Mouse (Mus musculus) C2C12 (cell line): ENCODE measurements around the gene Plpp7. TPM values are rescaled to one million over a fixed set of nuclear protein-coding genes. Genes with fewer than 3 reads are reported as not detected.

ENCODE experiments used
- H3K27me3 ChIP-seq: one replicate; pipeline ENCODE4 v1.6.1; 2011; ENCODE audit not compliant: control insufficient read depth, insufficient read depth, insufficient read length
- H3K36me3 ChIP-seq: one replicate; pipeline ENCODE4 v1.6.1; 2011; ENCODE audit not compliant: control insufficient read depth, insufficient read depth
- H3K4me3 ChIP-seq: one replicate; pipeline ENCODE4 v1.5.1; 2011; ENCODE audit warnings: mild to moderate bottlenecking, control low read depth; ENCODE audit not compliant: poor library complexity, insufficient read depth, severe bottlenecking
- H3K79me2 ChIP-seq: one replicate; pipeline ENCODE4 v1.6.1; 2011; ENCODE audit not compliant: control insufficient read depth, insufficient read depth
- H3K79me3 ChIP-seq: one replicate; pipeline ENCODE4 v1.6.1; 2011; ENCODE audit warnings: low read depth, control low read depth
- H3ac ChIP-seq: one replicate; pipeline ENCODE3; 2011; ENCODE audit warnings: low read depth; ENCODE audit not compliant: control insufficient read depth, insufficient read length
- CEBPB ChIP-seq: IDR thresholded peaks from one replicate; pipeline ENCODE4 v1.6.1; 2011; ENCODE audit warnings: low read depth, mild to moderate bottlenecking, control low read depth, moderate library complexity
- CTCF ChIP-seq: IDR thresholded peaks from one replicate; pipeline ENCODE4 v1.5.1; 2011; ENCODE audit not compliant: control insufficient read depth, insufficient read depth, insufficient read length
- FOSL1 ChIP-seq: IDR thresholded peaks from one replicate; pipeline ENCODE4 v1.8.0; 2011; ENCODE audit warnings: mild to moderate bottlenecking, low read length; ENCODE audit not compliant: poor library complexity, insufficient read depth, severe bottlenecking
- MAX ChIP-seq: IDR thresholded peaks from one replicate; pipeline ENCODE4 v1.6.1; 2011; ENCODE audit warnings: mild to moderate bottlenecking, control low read depth
- MYOD1 ChIP-seq: IDR thresholded peaks from one replicate; pipeline ENCODE4 v1.6.1; 2011; ENCODE audit warnings: low read depth; ENCODE audit not compliant: control insufficient read depth, insufficient read length
- MYOG ChIP-seq: IDR thresholded peaks from one replicate; pipeline ENCODE4 v1.6.1; 2011; ENCODE audit not compliant: control insufficient read depth, insufficient read length; ENCODE audit errors: extremely low read depth
- USF1 ChIP-seq: IDR thresholded peaks from one replicate; pipeline ENCODE4 v1.6.1; 2011; ENCODE audit warnings: low read depth, mild to moderate bottlenecking, control low read depth, moderate library complexity
- polyA plus RNA-seq: library from polyadenylated mRNA; unstranded; fragments of >200 nt; fragmentation: generic; extraction: Trizol; gene quantifications from one replicate; pipeline ENCODE4 v1.2.1, GENCODE M21; 2012; ENCODE audit warnings: missing spikeins

Plpp7 gene
- polyA plus RNA-seq, 1 experiment = 0.47 TPM

DNA sequence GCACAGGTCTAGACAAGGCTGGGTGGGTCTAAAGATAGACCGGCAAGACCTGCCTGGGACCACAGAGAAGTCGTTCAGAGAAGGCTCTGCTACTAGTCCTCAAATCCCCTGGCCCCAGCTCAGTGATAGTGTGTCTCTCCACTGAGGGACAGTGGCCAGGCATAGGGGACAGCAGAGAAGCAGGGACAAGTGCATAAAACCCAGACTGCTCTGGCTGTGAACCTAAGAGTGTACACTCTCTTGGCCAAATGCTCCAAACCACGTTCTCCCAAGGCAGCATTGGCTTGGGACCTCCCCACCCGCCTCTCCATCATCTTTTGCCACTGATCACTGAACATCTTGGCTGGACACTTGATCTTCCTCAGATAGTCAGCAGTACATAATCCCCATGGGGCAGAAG, 7.7 kb upstream of the Plpp7 start:
- no peaks in the 10 kb centered on the region for H3K36me3 ChIP-seq

DNA sequence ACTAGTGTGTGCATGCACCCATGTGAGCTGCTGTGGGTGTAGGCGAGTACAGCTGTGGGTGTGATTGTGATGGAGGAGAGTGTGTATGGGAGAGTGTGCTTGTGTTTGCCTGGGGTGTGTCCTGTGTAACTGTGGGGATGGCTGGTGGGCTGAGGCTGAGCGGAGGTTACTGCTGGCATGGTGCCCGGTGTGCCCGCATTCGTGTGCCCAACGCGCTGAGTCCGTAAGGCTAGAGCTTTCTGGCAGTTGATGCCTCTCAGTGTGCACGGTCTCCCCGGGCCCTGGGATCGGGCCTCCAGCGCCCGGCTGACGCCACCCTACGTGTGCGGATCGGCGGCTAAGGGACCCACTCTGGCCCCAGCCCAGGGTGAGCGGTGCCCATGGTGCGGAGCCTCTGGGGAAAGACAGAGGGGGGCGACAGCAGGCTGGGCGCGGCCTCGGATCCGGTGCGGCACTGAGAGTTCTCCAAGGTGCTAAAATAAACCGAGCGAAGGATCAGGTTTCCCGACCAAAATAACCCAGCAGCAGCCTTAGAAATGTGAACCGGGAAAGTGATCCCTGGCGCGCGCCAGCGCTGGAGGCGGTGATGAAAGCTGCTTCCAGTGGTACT, 6.9 kb upstream of the Plpp7 start:
- no peak for TF ChIP-seq MYOG
- TF ChIP-seq FOSL1 = no peak
- TF ChIP-seq CTCF = no peak
- TF ChIP-seq USF1 = no peak
- TF ChIP-seq CEBPB = no peak
- TF ChIP-seq MAX = no peak
- no peak for TF ChIP-seq MYOD1
- Histone ChIP-seq H3K4me3 (no peak overlapping the region), H3K27me3 (peaks cover 64% of the 10 kb centered on the region), H3K79me2 (no peaks in the 10 kb centered on the region), H3K36me3 (no peaks in the 10 kb centered on the region), H3ac (no peak overlapping the region), H3K79me3 (no peaks in the 10 kb centered on the region)

More for the DNA sequence above, 7.7 kb upstream of the Plpp7 start:
- no peaks in the 10 kb centered on the region for H3K79me2 ChIP-seq
- no peak overlapping the region for H3ac ChIP-seq
- peaks cover 69% of the 10 kb centered on the region for H3K27me3 ChIP-seq
- no peaks in the 10 kb centered on the region for H3K79me3 ChIP-seq
- H3K4me3 ChIP-seq = no peak overlapping the region
- TF ChIP-seq MYOG = no peak
- TF ChIP-seq MAX = no peak
- no peak for TF ChIP-seq FOSL1
- TF ChIP-seq CEBPB = no peak
- TF ChIP-seq USF1 = no peak
- TF ChIP-seq MYOD1 = no peak
- no peak for TF ChIP-seq CTCF

DNA sequence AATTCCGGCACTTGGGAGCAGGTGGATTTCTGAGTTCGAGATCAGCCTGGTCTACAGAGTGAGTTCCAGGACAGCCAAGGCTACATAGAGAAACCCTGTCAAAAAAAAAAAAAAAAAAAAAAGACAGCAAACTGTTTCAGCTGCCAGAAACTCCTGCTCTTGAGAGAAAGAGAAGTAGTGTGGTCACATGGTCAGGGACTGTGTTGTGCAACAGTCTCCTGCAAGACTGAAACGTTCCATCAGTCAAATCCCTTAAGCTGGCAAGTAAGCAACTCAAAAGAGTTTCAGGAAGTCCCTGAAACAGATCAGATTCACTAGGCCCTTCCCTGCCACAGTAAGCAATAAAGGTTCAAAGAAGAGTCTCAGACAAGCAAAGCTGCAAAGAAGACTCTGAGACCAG, 5.7 kb upstream of the Plpp7 start:
- no peaks in the 10 kb centered on the region for H3K36me3 ChIP-seq
- TF ChIP-seq MAX = no peak
- peak; percentile 28 for TF ChIP-seq USF1
- no peak for TF ChIP-seq MYOG
- TF ChIP-seq FOSL1 = no peak
- TF ChIP-seq CEBPB = peak; percentile 4
- TF ChIP-seq CTCF = no peak
- TF ChIP-seq MYOD1 = no peak
- no peak overlapping the region for H3ac ChIP-seq
- H3K27me3 ChIP-seq = peaks cover 57% of the 10 kb centered on the region
- no peaks in the 10 kb centered on the region for H3K79me3 ChIP-seq
- H3K79me2 ChIP-seq = no peaks in the 10 kb centered on the region
- H3K4me3 ChIP-seq = no peak overlapping the region

DNA sequence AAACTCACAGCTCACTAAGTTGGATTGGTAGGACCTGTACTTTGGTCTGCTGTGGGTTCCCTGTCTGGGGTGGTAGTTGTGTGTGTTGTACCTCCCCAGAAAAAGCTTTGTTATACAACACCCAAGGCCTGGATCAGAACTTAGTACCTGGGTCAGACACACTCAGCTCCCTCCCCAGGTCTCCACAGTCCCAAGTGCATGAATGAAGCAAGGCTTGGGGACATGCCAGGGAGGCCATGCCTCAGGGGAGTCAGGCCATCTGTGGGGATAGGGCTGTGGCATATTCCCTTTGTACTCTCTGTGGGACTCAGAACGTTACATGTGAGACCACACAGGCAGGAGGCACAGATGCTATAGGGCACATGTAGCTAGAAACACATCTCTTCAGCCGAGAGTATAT, 5.2 kb upstream of the Plpp7 start:
- Histone ChIP-seq H3K79me3 (no peaks in the 10 kb centered on the region), H3K27me3 (peaks cover 53% of the 10 kb centered on the region), H3K79me2 (no peaks in the 10 kb centered on the region), H3ac (no peak overlapping the region), H3K4me3 (no peak overlapping the region), H3K36me3 (no peaks in the 10 kb centered on the region)
- no peak for TF ChIP-seq MYOD1
- TF ChIP-seq MYOG = no peak
- TF ChIP-seq USF1 = no peak
- no peak for TF ChIP-seq MAX
- TF ChIP-seq CTCF = no peak
- no peak for TF ChIP-seq CEBPB
- TF ChIP-seq FOSL1 = no peak

DNA sequence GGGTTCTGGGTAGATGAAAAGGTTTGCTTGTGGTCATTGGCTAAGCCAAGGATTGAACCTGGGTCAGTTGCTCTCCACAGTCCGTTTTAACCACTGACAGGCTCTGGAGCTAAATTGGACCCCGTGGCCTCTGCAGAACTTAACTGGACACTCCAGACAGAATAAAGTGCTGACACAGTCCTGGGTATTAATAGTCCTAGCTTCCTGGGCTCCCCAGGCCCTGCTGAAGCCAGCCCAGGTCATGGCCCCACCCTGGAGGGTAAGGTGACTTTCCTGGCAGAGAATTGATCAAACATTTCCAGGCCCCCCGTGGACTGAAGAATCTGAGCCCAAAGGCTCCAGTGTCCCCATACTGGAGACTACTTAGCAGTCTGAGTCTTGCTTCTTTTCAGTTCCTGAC, 3.4 kb upstream of the Plpp7 start:
- no peaks in the 10 kb centered on the region for H3K79me3 ChIP-seq
- no peaks in the 10 kb centered on the region for H3K36me3 ChIP-seq
- peaks cover 52% of the 10 kb centered on the region for H3K27me3 ChIP-seq
- TF ChIP-seq USF1 (no peak), CEBPB (no peak), MYOG (no peak), FOSL1 (no peak), MAX (no peak), MYOD1 (no peak), CTCF (no peak)
- H3K79me2 ChIP-seq = no peaks in the 10 kb centered on the region
- no peak overlapping the region for H3K4me3 ChIP-seq
- no peak overlapping the region for H3ac ChIP-seq
